28 mouse cellular contexts compared by ENCODE assay signal in genomic region chr2:76488764-76489163, GRCm38 (mm10).
DNase-seq lines count a peak whose midpoint lies in the region; ATAC-seq lines count a peak whose summit lies in the region.
"Had no signal": no experiment of that assay in that cellular context is flagged by ENCODE, and none has a peak within 500 bp of the region (broad histone marks: within the 10 kb centered on the region; RNA-seq: fewer than 3 reads in every experiment).

No protein-coding gene starts in this region.

- H3K27ac ChIP-seq in forebrain, embryonic 11.5 days (ENCODE audit: low read depth, low read length) = no peak overlapping the region
- no peak overlapping the region for H3K27ac ChIP-seq in forebrain, embryonic 10.5 days
- H3K27ac ChIP-seq: forebrain, embryonic 13.5 days; gastrocnemius, adult 2 months; heart, adult 2 months; heart, embryonic 10.5 days; heart, embryonic 13.5 days; hindbrain, embryonic 14.5 days; hindbrain, postnatal 0 days had no signal

- H3K4me3 ChIP-seq in forebrain, embryonic 11.5 days (ENCODE audit: low read depth, low read length) = no peak overlapping the region
- no peak overlapping the region for H3K4me3 ChIP-seq in forebrain, embryonic 10.5 days
- H3K4me3 ChIP-seq: forebrain, embryonic 13.5 days; gastrocnemius, adult 2 months; heart, adult 2 months; heart, embryonic 10.5 days; heart, embryonic 13.5 days had no signal

- H3K9me3 ChIP-seq in forebrain, embryonic 11.5 days (ENCODE audit: control insufficient read depth, low read length) = no peaks in the 10 kb centered on the region
- H3K9me3 ChIP-seq in forebrain, embryonic 10.5 days = no peaks in the 10 kb centered on the region
- H3K9me3 ChIP-seq: forebrain, embryonic 13.5 days; G1E; heart, embryonic 10.5 days; heart, embryonic 13.5 days had no signal

- H3K36me3 ChIP-seq in forebrain, embryonic 11.5 days (ENCODE audit: control insufficient read depth, insufficient read depth, low read length) = no peaks in the 10 kb centered on the region
- H3K36me3 ChIP-seq in forebrain, embryonic 10.5 days (replicated peaks) = no peaks in the 10 kb centered on the region
- H3K36me3 ChIP-seq: G1E; heart, embryonic 10.5 days; heart, embryonic 13.5 days had no signal

- no peak overlapping the region for H3K4me2 ChIP-seq in forebrain, embryonic 11.5 days (ENCODE audit: low read depth, low read length, severe bottlenecking)
- H3K4me2 ChIP-seq: forebrain, embryonic 13.5 days; heart, embryonic 13.5 days; hindbrain, embryonic 14.5 days had no signal

- H3K27me3 ChIP-seq in forebrain, embryonic 11.5 days (ENCODE audit: control insufficient read depth, insufficient read depth, low read length) = no peaks in the 10 kb centered on the region
- no peaks in the 10 kb centered on the region for H3K27me3 ChIP-seq in forebrain, embryonic 10.5 days (ENCODE audit: poor library complexity, severe bottlenecking)
- H3K27me3 ChIP-seq: CH12.LX; forebrain, embryonic 13.5 days; heart, embryonic 13.5 days; Patski had no signal

- ATAC-seq in forebrain, embryonic 11.5 days (replicated peaks; ENCODE audit: low FRiP score) = peak; percentile 63
- peak; percentile 52 for ATAC-seq in megakaryocyte progenitor cell, adult 5-6 weeks (replicated peaks; ENCODE audit: poor library complexity)
- ATAC-seq: forebrain, embryonic 13.5 days; hindbrain, postnatal 0 days; inflammation-experienced regulatory T-cells, adult 6 months; intestine, embryonic 16.5 days; Patski had no signal

- no peak overlapping the region for H3K9ac ChIP-seq in forebrain, embryonic 11.5 days (ENCODE audit: low read length)
- H3K9ac ChIP-seq: forebrain, embryonic 13.5 days; heart, embryonic 13.5 days; hindbrain, embryonic 14.5 days had no signal

- DNase-seq in forebrain, embryonic 11.5 days (ENCODE audit: low spot score) = no peak
- DNase-seq in forebrain, embryonic 10.5 days (ENCODE audit: extremely low spot score, low spot score) = no peak
- DNase-seq in heart, adult 11 months = peak; percentile 21
- DNase-seq in heart, adult 18-20 months = no peak
- DNase-seq in frontal cortex, adult 2 months (ENCODE audit: extremely low spot score in 1 of 2, low spot score in 1 of 2) = no peak
- no peak for DNase-seq in urinary bladder, adult 18-20 months (ENCODE audit: low spot score in 2 of 2)
- DNase-seq: adrenal gland, postnatal 10 days; adrenal gland, postnatal 36 days; B cell, adult 2 months; cerebellum, adult 18-20 months; cerebellum, adult 9-10 months; cerebellum, postnatal 14 days; gastrocnemius, adult 2 months; gastrocnemius, postnatal 14 days; heart, adult 2 months; heart, postnatal 14 days; heart, postnatal 4 days had no signal

- 53% methylated on average over 4 of the region's 4 CpGs for WGBS in forebrain, embryonic 11.5 days
- 70% methylated on average over 4 of the region's 4 CpGs for WGBS in forebrain, embryonic 10.5 days

- H3K4me1 ChIP-seq in forebrain, embryonic 11.5 days (replicated peaks; ENCODE audit: control insufficient read depth, insufficient read depth, low read length) = no peaks in the 10 kb centered on the region
- H3K4me1 ChIP-seq in forebrain, embryonic 10.5 days = peaks cover 19% of the 10 kb centered on the region
